ENCODE assay signal across 23 mouse cellular contexts in genomic region chr11:102305359-102305758, GRCm38 (mm10). TPM values are rescaled to one million over a fixed set of nuclear protein-coding genes. Genes with fewer than 3 reads are reported as not detected.
"Had no signal": no experiment of that assay in that cellular context is flagged by ENCODE, and none has a peak within 500 bp of the region (broad histone marks: within the 10 kb centered on the region; RNA-seq: fewer than 3 reads in every experiment).

No protein-coding gene starts in this region.

- H3K27ac ChIP-seq: kidney, embryonic 15.5 days; limb, embryonic 12.5 days; limb, embryonic 15.5 days; liver, embryonic 14.5 days; macrophage; midbrain, embryonic 13.5 days; neural tube, embryonic 12.5 days; neural tube, embryonic 15.5 days; stomach, postnatal 0 days had no signal

- DNase-seq: kidney, adult 8-10 months; kidney, postnatal 10 days; kidney, postnatal 36 days; left cerebral cortex, postnatal 4 days; liver, postnatal 0 days; lung, embryonic 14.5 days; right cerebral cortex, adult 18-20 months; right cerebral cortex, postnatal 14 days; right cerebral cortex, postnatal 4 days; thymus, postnatal 14 days had no signal

- H3K4me3 ChIP-seq: kidney, embryonic 15.5 days; limb, embryonic 12.5 days; limb, embryonic 15.5 days; midbrain, embryonic 13.5 days; neural tube, embryonic 12.5 days; neural tube, embryonic 15.5 days had no signal

- H3K4me2 ChIP-seq: kidney, embryonic 15.5 days; limb, embryonic 12.5 days; limb, embryonic 15.5 days; liver, embryonic 11.5 days; lung, embryonic 14.5 days; midbrain, embryonic 13.5 days; neural tube, embryonic 12.5 days; neural tube, embryonic 15.5 days had no signal

- ATAC-seq: liver, postnatal 0 days; lung, postnatal 0 days; midbrain, embryonic 13.5 days; midbrain, embryonic 16.5 days had no signal

- H3K9me3 ChIP-seq: kidney, embryonic 15.5 days; limb, embryonic 12.5 days; limb, embryonic 15.5 days; midbrain, embryonic 13.5 days; neural tube, embryonic 12.5 days; neural tube, embryonic 15.5 days had no signal

- H3K9ac ChIP-seq: kidney, embryonic 15.5 days; limb, embryonic 12.5 days; limb, embryonic 15.5 days; liver, embryonic 14.5 days; liver, postnatal 0 days; lung, embryonic 14.5 days; neural tube, embryonic 12.5 days; neural tube, embryonic 15.5 days had no signal

- H3K27me3 ChIP-seq: kidney, embryonic 15.5 days; limb, embryonic 12.5 days; limb, embryonic 15.5 days; midbrain, embryonic 13.5 days; neural tube, embryonic 12.5 days; neural tube, embryonic 15.5 days had no signal

RNA-seq across cellular contexts. Expression of gene Asb16, which starts 36.8 kb away (rescaled TPM):
- polyA plus RNA-seq: liver, postnatal 0 days; lung, postnatal 0 days; macrophage; midbrain, embryonic 13.5 days; neural tube, embryonic 12.5 days; stomach, embryonic 14.5 days had no signal
